Mouse (Mus musculus): Measurements from ENCODE around the gene Dppa2. TPM values are rescaled to one million over a fixed set of nuclear protein-coding genes. Genes with fewer than 3 reads are reported as not detected.

Dppa2 gene
- polyA plus RNA-seq (2014; fragmentation: Illumina TruSeq; extraction: RNeasy Lipid Tissue Mini Kit (QIAGEN cat#74804); ENCODE audit: low read depth, low replicate concordance) = not detected

DNA sequence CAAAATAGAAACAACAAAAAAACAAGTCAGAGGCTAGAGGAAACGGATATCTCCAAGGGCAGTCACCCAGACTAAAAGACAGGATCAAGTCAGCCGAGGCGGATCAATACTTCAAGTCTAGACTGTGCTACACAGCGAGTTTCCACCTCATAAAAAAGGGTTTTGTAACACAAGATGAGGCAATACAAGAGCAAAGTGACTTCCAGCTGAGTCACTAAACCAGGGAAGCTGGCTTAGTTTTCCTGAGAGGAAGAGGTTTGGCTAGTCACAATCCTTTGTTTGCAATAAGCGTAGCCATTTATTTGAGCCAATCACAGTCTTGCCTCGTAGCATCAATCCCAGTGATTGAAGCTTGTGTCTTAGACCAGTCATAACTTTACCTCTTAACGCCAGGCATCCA is at the start of gene Dppa2:
Gene Dppa2, plus strand, starts transcription at position 400 of the 400 bp plus-strand sequence.

DNA sequence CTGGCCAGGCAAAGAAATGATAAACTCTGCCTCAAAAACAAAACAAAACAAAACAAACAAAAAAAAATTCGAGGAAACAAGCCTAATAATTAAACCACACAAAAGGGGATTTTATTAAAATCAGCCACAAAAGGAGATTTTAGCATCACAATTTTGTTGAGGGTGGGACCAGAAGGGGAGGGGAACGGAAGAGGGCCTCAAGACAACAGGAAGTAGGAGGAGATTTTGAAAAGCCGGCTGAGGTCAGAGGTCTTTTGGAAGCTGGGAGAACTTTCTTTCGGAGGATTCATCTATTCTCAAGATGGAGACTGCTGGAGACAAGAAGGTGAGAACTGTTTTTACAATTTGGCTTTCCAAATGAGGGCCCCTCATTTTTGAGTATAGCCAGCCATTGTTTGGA is 20.2 kb upstream of the Dppa2 start, which contains the start of gene Dppa4:
Gene Dppa4, plus strand, starts transcription at position 217 of the 400 bp plus-strand sequence.

Other genes with a start within 250 kb of the Dppa2 start
- gene Dppa4, start 20.2 kb upstream of the Dppa2 start, polyA plus RNA-seq (2014; fragmentation: Illumina TruSeq; extraction: RNeasy Lipid Tissue Mini Kit (QIAGEN cat#74804); ENCODE audit: low read depth, low replicate concordance) = not detected
- gene Gm5485, start 108.5 kb downstream of the Dppa2 start, polyA plus RNA-seq (2014; fragmentation: Illumina TruSeq; extraction: RNeasy Lipid Tissue Mini Kit (QIAGEN cat#74804); ENCODE audit: low read depth, low replicate concordance) = not detected
- gene Morc1, start 127.3 kb downstream of the Dppa2 start, polyA plus RNA-seq (2014; fragmentation: Illumina TruSeq; extraction: RNeasy Lipid Tissue Mini Kit (QIAGEN cat#74804); ENCODE audit: low read depth, low replicate concordance) = not detected